Mouse (Mus musculus): ENCODE results near the gene Anapc15. TPM values are rescaled to one million over a fixed set of nuclear protein-coding genes. Genes with fewer than 3 reads are reported as not detected.
A peak's percentile ranks its signal among the peaks of the same experiment; 100 is the strongest.

The Anapc15 gene
- 61.0 and 66.3 TPM in 2 replicates for polyA plus RNA-seq (2015; fragmentation: Nextera tagmentation; extraction: Ambion mirVana)

- no peak within 1 kb of the TSS for H3K27ac ChIP-seq (ENCODE audit: low read length)
- H3K36me3 ChIP-seq (ENCODE audit: control insufficient read depth, insufficient read depth, low read length) = no peaks in the 10 kb centered on the region
- no peak within 1 kb of the TSS for H3K9ac ChIP-seq (ENCODE audit: low read depth, low read length)
- H3K9me3 ChIP-seq (ENCODE audit: control insufficient read depth, low read length) = no peaks in the 10 kb centered on the region
- no peak within 1 kb of the TSS for H3K4me2 ChIP-seq (ENCODE audit: low read depth, low read length)
- peaks cover 2% of the 10 kb centered on the region; the same call in 1 of the 2 replicates for H3K4me1 ChIP-seq (ENCODE audit: control insufficient read depth, insufficient read depth, low read length)
- ATAC-seq = no peak
- no peaks in the 10 kb centered on the region for H3K27me3 ChIP-seq (replicated peaks; ENCODE audit: control insufficient read depth, insufficient read depth, low read length)
- 77% methylated on average over 3 of the region's 3 CpGs for WGBS
- H3K4me3 ChIP-seq (ENCODE audit: low read length) = no peak within 1 kb of the TSS
Observed at GRCm38 (mm10) chr7:101863415-101863814, at the start of gene Anapc15. TSS of gene Anapc15 (plus strand) at chr7:101863715.

- H3K9ac ChIP-seq (ENCODE audit: low read depth, low read length) = peak within 1 kb of the TSS; percentile 45; the same call in 1 of the 2 replicates
- 0 out of 2 replicates have a peak, but pooled peaks cover 3% of the 10 kb centered on the region for H3K9me3 ChIP-seq (ENCODE audit: control insufficient read depth, low read length)
- under 1% methylated on average over 43 of the region's 45 CpGs for WGBS
- H3K4me1 ChIP-seq (ENCODE audit: control insufficient read depth, insufficient read depth, low read length) = peaks cover 28% of the 10 kb centered on the region
- ATAC-seq = peak; percentile 22
- H3K36me3 ChIP-seq (ENCODE audit: control insufficient read depth, insufficient read depth, low read length) = no peaks in the 10 kb centered on the region
- H3K4me3 ChIP-seq (ENCODE audit: low read length) = peak within 1 kb of the TSS; percentile 37
- H3K4me2 ChIP-seq (ENCODE audit: low read depth, low read length) = peak within 1 kb of the TSS; percentile 48
- H3K27me3 ChIP-seq (replicated peaks; ENCODE audit: control insufficient read depth, insufficient read depth, low read length) = peaks cover 54% of the 10 kb centered on the region
- no peak within 1 kb of the TSS for H3K27ac ChIP-seq (ENCODE audit: low read length)
Observed at GRCm38 (mm10) chr7:101817861-101818401, 45.6 kb upstream of the Anapc15 start, which contains the start of gene Phox2a. TSS of gene Phox2a (plus strand) at chr7:101818313.

- H3K4me3 ChIP-seq (ENCODE audit: low read length) = peak overlapping the region; percentile 56
- peaks cover 51% of the 10 kb centered on the region for H3K27me3 ChIP-seq (replicated peaks; ENCODE audit: control insufficient read depth, insufficient read depth, low read length)
- WGBS = 4% methylated on average over 35 of the region's 35 CpGs
Observed at GRCm38 (mm10) chr7:101820295-101821030, 43.1 kb upstream of the Anapc15 start.

GRCm38 (mm10) chr7:101821571-101822501, 41.7 kb upstream of the Anapc15 start:
- Histone ChIP-seq H3K9ac (ENCODE audit: low read depth, low read length) (peak overlapping the region; percentile 80), H3K4me3 (ENCODE audit: low read length) (peak overlapping the region; percentile 56), H3K27ac (ENCODE audit: low read length) (no peak overlapping the region), H3K9me3 (ENCODE audit: control insufficient read depth, low read length) (no peaks in the 10 kb centered on the region), H3K4me2 (ENCODE audit: low read depth, low read length) (peak overlapping the region; percentile 97), H3K4me1 (ENCODE audit: control insufficient read depth, insufficient read depth, low read length) (peaks cover 28% of the 10 kb centered on the region), H3K36me3 (ENCODE audit: control insufficient read depth, insufficient read depth, low read length) (peaks cover 6% of the 10 kb centered on the region), H3K27me3 (replicated peaks; ENCODE audit: control insufficient read depth, insufficient read depth, low read length) (peaks cover 46% of the 10 kb centered on the region)
- WGBS = 1% methylated on average over 70 of the region's 71 CpGs
- peak; percentile 74 for ATAC-seq

More at GRCm38 (mm10) chr7:101820295-101821030, 43.1 kb upstream of the Anapc15 start:
- Histone ChIP-seq H3K27ac (ENCODE audit: low read length) (no peak overlapping the region), H3K4me1 (ENCODE audit: control insufficient read depth, insufficient read depth, low read length) (peaks cover 28% of the 10 kb centered on the region), H3K9ac (ENCODE audit: low read depth, low read length) (peak overlapping the region; percentile 45; the same call in 1 of the 2 replicates), H3K4me2 (ENCODE audit: low read depth, low read length) (peak overlapping the region; percentile 97), H3K9me3 (ENCODE audit: control insufficient read depth, low read length) (no peaks in the 10 kb centered on the region), H3K36me3 (ENCODE audit: control insufficient read depth, insufficient read depth, low read length) (no peaks in the 10 kb centered on the region; the same call in none of the 2 replicates)
- ATAC-seq = no peak

- H3K9ac ChIP-seq (ENCODE audit: low read depth, low read length) = no peak overlapping the region
- H3K9me3 ChIP-seq (ENCODE audit: control insufficient read depth, low read length) = no peaks in the 10 kb centered on the region
- no peak overlapping the region for H3K4me3 ChIP-seq (ENCODE audit: low read length)
- ATAC-seq = peak; percentile 15; the same call in 1 of the 2 replicates
- H3K4me1 ChIP-seq (ENCODE audit: control insufficient read depth, insufficient read depth, low read length) = peaks cover 22% of the 10 kb centered on the region
- WGBS = 45% methylated on average over 32 of the region's 32 CpGs
- no peak overlapping the region for H3K27ac ChIP-seq (ENCODE audit: low read length)
- no peak overlapping the region for H3K4me2 ChIP-seq (ENCODE audit: low read depth, low read length)
- H3K36me3 ChIP-seq (ENCODE audit: control insufficient read depth, insufficient read depth, low read length) = peaks cover 12% of the 10 kb centered on the region
- peaks cover 33% of the 10 kb centered on the region for H3K27me3 ChIP-seq (replicated peaks; ENCODE audit: control insufficient read depth, insufficient read depth, low read length)
Observed at GRCm38 (mm10) chr7:101822836-101823757, 40.4 kb upstream of the Anapc15 start.

GRCm38 (mm10) chr7:101823758-101824630, 39.5 kb upstream of the Anapc15 start:
- no peak overlapping the region for H3K27ac ChIP-seq (ENCODE audit: low read length)
- WGBS = 84% methylated on average over 18 of the region's 18 CpGs
- peaks cover 24% of the 10 kb centered on the region for H3K27me3 ChIP-seq (replicated peaks; ENCODE audit: control insufficient read depth, insufficient read depth, low read length)
- H3K4me1 ChIP-seq (ENCODE audit: control insufficient read depth, insufficient read depth, low read length) = peaks cover 17% of the 10 kb centered on the region
- H3K9me3 ChIP-seq (ENCODE audit: control insufficient read depth, low read length) = no peaks in the 10 kb centered on the region
- no peak overlapping the region for H3K4me3 ChIP-seq (ENCODE audit: low read length)
- peaks cover 18% of the 10 kb centered on the region for H3K36me3 ChIP-seq (ENCODE audit: control insufficient read depth, insufficient read depth, low read length)
- no peak for ATAC-seq
- H3K9ac ChIP-seq (ENCODE audit: low read depth, low read length) = no peak overlapping the region; the same call in 1 of the 2 replicates
- H3K4me2 ChIP-seq (ENCODE audit: low read depth, low read length) = no peak overlapping the region

- H3K4me2 ChIP-seq (ENCODE audit: low read depth, low read length) = no peak overlapping the region
- no peaks in the 10 kb centered on the region for H3K27me3 ChIP-seq (replicated peaks; ENCODE audit: control insufficient read depth, insufficient read depth, low read length)
- H3K9ac ChIP-seq (ENCODE audit: low read depth, low read length) = no peak overlapping the region
- no peaks in the 10 kb centered on the region for H3K9me3 ChIP-seq (ENCODE audit: control insufficient read depth, low read length)
- no peak for ATAC-seq
- H3K4me3 ChIP-seq (ENCODE audit: low read length) = no peak overlapping the region
- 100% methylated on average over 3 of the region's 3 CpGs for WGBS
- peaks cover 58% of the 10 kb centered on the region for H3K36me3 ChIP-seq (ENCODE audit: control insufficient read depth, insufficient read depth, low read length)
- no peak overlapping the region for H3K27ac ChIP-seq (ENCODE audit: low read length)
- H3K4me1 ChIP-seq (ENCODE audit: control insufficient read depth, insufficient read depth, low read length) = peaks cover 12% of the 10 kb centered on the region
Observed at GRCm38 (mm10) chr7:101830373-101830772, 33.1 kb upstream of the Anapc15 start.

- Histone ChIP-seq H3K4me1 (ENCODE audit: control insufficient read depth, insufficient read depth, low read length) (peaks cover 20% of the 10 kb centered on the region), H3K27ac (ENCODE audit: low read length) (no peak overlapping the region), H3K4me3 (ENCODE audit: low read length) (no peak overlapping the region), H3K9ac (ENCODE audit: low read depth, low read length) (no peak overlapping the region), H3K4me2 (ENCODE audit: low read depth, low read length) (no peak overlapping the region), H3K36me3 (ENCODE audit: control insufficient read depth, insufficient read depth, low read length) (peaks cover 55% of the 10 kb centered on the region), H3K9me3 (ENCODE audit: control insufficient read depth, low read length) (no peaks in the 10 kb centered on the region), H3K27me3 (replicated peaks; ENCODE audit: control insufficient read depth, insufficient read depth, low read length) (no peaks in the 10 kb centered on the region)
- ATAC-seq = no peak
- 97% methylated on average over 8 of the region's 8 CpGs for WGBS
Observed at GRCm38 (mm10) chr7:101831437-101831836, 32.1 kb upstream of the Anapc15 start.
